Mouse (Mus musculus) thymus, postnatal 14 days (tissue): ENCODE measurements at regions not wholly inside any gene's neighbourhood (a gene's known extent, or its start where the extent isn't known, plus 50 kb on each side); places are given as distances from the start of the nearest gene placed in this dataset.

Source experiments
- DNase-seq: peaks from one replicate; pipeline ENCODE4 v3.0.0; 2021

- DNase-seq = no peak
Observed at GRCm38 (mm10) chr5:12233377-12234096, 149.6 kb upstream of the Sema3d start.

DNA sequence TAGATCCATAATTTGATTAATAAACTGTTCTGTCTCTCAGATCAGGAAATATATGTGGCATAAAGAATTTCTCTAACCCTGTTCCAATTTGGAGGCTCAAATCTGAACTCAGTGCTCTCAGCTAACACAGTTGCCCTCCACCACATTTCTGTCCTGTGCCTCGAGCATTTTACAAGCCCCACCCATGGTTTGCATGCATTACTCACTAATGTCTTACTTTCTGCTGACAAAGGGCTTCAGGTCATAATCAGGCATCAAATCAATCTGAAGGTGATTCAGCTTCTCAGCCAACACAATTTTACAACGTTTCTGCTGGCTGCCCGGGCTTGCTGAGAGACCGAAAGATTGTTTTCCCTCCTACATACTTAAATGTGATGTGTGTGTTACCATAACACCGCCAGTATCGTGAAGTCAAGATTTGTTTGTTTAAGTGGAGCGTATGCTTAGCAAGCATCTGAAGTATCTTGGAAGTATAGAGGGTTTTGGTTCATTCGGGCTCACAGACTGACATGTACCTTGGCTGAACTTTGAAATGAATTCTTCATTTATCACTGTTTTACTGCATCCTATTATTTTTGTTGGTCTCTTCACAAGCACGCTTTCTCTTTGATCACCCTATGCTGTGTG, 139.9 kb upstream of the Sema3d start:
- no peak for DNase-seq

DNA sequence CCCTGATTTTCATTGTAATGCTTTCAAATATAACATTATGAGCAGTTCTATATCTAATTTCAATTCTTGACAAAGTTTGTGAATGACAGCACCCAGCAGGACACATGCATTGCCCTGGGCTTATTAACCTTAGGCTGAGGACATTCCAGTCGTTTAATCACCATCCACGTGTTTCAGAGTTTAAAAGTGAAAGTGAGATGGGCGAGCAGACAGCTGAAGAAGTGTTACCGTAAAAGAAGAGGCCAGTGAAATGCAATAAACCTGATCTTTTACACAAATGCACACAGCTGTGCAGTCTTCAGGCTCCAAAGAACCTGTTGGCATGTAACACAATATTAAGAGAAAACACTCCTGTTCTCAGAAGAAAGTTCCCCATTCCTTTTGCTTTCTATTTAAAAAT, 89.5 kb upstream of the Sema3d start:
- no peak for DNase-seq

DNA sequence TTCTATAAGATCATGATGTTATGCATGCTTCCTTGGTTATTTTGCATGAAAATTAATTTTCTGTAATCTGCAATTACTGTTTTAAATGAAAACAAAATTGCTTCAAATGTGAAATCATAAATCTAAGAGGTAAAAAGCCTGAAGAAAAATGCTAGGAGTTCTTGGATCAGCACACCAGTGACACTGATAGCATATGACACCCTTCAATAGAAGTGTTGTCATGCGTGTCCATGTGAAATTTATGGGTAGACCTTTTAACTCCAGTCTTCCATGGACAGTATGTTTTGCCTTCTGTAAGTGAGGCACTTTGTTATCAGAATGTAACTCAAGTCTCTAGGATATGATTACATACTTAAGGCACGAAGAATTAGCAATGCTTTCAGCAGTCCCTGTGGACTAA, 85.9 kb upstream of the Sema3d start:
- DNase-seq = no peak

DNA sequence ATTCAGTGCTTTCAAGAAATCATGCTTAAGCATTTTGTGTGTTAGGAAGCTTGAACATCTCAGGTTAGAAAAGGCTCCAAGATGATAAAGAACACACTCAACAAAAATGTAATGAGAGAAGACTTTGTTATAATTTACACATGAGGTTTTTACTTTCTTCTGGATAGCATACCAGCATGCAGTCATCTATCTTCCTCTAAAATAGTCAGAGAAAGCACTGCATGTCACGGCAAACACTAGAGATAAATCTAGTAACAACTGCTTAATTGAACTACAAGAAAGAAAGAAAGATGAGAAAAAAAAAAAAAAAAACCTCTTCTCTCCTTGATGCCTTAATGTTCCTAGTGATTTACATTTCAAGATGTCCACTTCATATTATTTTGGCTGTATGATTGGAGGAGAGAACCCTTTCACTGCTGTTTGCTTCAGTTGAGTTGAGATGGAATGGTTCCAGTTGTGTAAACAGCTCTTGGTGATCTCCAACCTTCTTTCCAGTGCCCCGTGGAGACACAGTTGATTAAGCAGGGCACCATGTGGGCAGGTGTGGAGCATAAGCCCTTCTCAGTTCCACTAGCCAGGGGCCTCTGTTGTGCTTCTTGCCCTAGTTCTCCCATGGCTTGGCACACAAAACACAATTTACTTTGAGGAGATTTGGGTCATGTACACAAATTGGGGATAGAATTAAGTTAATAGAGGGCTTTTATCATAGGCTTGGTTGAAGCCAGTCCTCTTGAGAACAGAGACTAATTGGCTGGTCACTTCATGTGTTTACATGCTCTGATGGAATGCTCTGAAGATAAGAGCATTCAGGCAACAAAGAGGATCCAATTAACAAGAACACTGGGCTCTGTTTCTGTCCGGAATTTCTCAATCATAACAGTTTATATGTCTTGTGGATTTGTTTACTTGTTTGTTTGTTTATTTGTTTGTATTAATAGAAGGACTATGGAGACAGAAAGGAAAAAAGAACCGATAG, 81.1 kb upstream of the Sema3d start:
- DNase-seq = no peak

- no peak for DNase-seq
Observed at GRCm38 (mm10) chr5:12309408-12309807, 73.8 kb upstream of the Sema3d start.

DNA sequence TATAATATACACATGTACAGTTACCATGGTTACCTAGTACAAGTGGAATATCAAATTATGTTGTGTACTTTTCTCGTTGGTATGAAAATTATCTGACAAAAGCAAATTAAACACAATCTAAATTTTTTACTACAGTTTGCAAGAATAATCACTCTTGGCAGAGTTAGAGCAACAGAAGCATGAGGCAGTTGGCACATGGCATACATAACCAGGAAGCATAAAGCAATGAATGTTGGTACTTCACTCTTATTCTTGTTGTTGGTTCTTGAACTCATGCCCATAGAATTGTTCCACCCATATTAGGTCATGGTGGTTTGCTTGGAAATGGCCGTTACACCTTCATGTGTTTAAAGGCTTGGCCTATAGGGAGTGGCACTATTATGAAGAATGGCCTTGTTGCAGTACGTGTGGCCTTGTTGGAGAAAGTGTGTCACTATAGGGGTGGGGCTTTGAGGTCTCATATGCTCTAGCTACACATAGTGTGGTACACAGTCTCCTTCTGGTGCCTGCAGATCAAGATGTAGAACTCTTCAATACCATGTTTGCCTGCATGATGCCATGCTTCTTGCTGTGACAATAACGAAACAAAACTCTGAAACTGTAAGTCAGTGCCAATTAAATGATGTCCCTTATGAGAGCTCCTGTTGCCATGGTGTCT, 50.4 kb upstream of the Sema3d start:
- no peak for DNase-seq
